In genomic region chr10:76832841-76833240, GRCm38 (mm10) we compare ENCODE assay signal across 22 mouse cellular contexts.
DNase-seq lines count a peak whose midpoint lies in the region; ATAC-seq and TF ChIP-seq lines count a peak whose summit lies in the region.
"Had no signal": no experiment of that assay in that cellular context is flagged by ENCODE, and none has a peak within 500 bp of the region (broad histone marks: within the 10 kb centered on the region; RNA-seq: fewer than 3 reads in every experiment).

No protein-coding gene starts in this region.

- TF ChIP-seq POLR2A in olfactory bulb, adult 2 months (IDR thresholded peaks at IDR 0.05; ENCODE audit: insufficient read depth, low read depth, low read length) = no peak

- H3K4me3 ChIP-seq in neural tube, embryonic 15.5 days (replicated peaks) = no peak overlapping the region
- no peak overlapping the region for H3K4me3 ChIP-seq in olfactory bulb, adult 2 months (ENCODE audit: insufficient read depth, low read depth, low read length)
- H3K4me3 ChIP-seq: embryonic facial prominence, embryonic 10.5 days; embryonic facial prominence, embryonic 12.5 days; forebrain, embryonic 13.5 days; forebrain, embryonic 15.5 days had no signal

- H3K9ac ChIP-seq in neural tube, embryonic 15.5 days (replicated peaks) = no peak overlapping the region
- H3K9ac ChIP-seq: embryonic facial prominence, embryonic 12.5 days; forebrain, embryonic 13.5 days; forebrain, embryonic 15.5 days had no signal

- peak; percentile 66 for DNase-seq in adrenal gland, adult 2 months
- DNase-seq in adrenal gland, adult 18-20 months (ENCODE audit: low spot score in 2 of 2) = no peak
- DNase-seq in adrenal gland, postnatal 10 days = peak; percentile 37
- DNase-seq in adrenal gland, postnatal 4 days (ENCODE audit: low spot score in 2 of 2) = no peak
- no peak for DNase-seq in neural tube, embryonic 10.5 days (ENCODE audit: extremely low spot score, low spot score)
- DNase-seq in kidney, postnatal 36 days = no peak
- DNase-seq: B cell, adult 2 months; cerebellum, adult 11-12 months; cerebellum, adult 2 months; cerebellum, adult 9-10 months; cerebellum, postnatal 10 days; cerebellum, postnatal 25 days had no signal

- H3K4me2 ChIP-seq in neural tube, embryonic 15.5 days = no peak overlapping the region
- H3K4me2 ChIP-seq: embryonic facial prominence, embryonic 12.5 days; forebrain, embryonic 13.5 days; forebrain, embryonic 15.5 days had no signal

- TF ChIP-seq CTCF in olfactory bulb, adult 2 months (IDR thresholded peaks at IDR 0.05; ENCODE audit: insufficient read depth, low read depth, low read length) = no peak

- ATAC-seq in neural tube, embryonic 15.5 days (ENCODE audit: low FRiP score) = no peak
- ATAC-seq: activated CD4-positive, CD25-positive, alpha-beta regulatory T cell, adult 4 months; CD4-positive, CD25-positive, alpha-beta regulatory T cell, adult 4 months; forebrain, embryonic 13.5 days; forebrain, embryonic 15.5 days; Patski had no signal

- no peaks in the 10 kb centered on the region for H3K27me3 ChIP-seq in neural tube, embryonic 15.5 days (replicated peaks)
- H3K27me3 ChIP-seq: embryonic facial prominence, embryonic 12.5 days; forebrain, embryonic 13.5 days; forebrain, embryonic 15.5 days; Patski had no signal

- WGBS in neural tube, embryonic 15.5 days = 73% methylated on average over 1 of the region's 1 CpGs
- 25% methylated on average over 1 of the region's 1 CpGs for WGBS in olfactory bulb, adult 2 months

- H3K36me3 ChIP-seq in neural tube, embryonic 15.5 days = no peaks in the 10 kb centered on the region
- H3K36me3 ChIP-seq: embryonic facial prominence, embryonic 10.5 days; forebrain, embryonic 15.5 days; G1E had no signal

- no peaks in the 10 kb centered on the region for H3K9me3 ChIP-seq in neural tube, embryonic 15.5 days (replicated peaks)
- H3K9me3 ChIP-seq: embryonic facial prominence, embryonic 12.5 days; forebrain, embryonic 13.5 days; forebrain, embryonic 15.5 days; G1E had no signal

- H3K4me1 ChIP-seq in neural tube, embryonic 15.5 days = no peaks in the 10 kb centered on the region
- H3K4me1 ChIP-seq in olfactory bulb, adult 2 months (ENCODE audit: control insufficient read depth, insufficient read depth, low read length) = peaks cover 47% of the 10 kb centered on the region
- H3K4me1 ChIP-seq: embryonic facial prominence, embryonic 12.5 days; forebrain, embryonic 13.5 days had no signal

- H3K27ac ChIP-seq in neural tube, embryonic 15.5 days (replicated peaks) = 0 out of 2 replicates have a peak overlapping the region, but pooled peaks have one; percentile 37
- H3K27ac ChIP-seq in olfactory bulb, adult 2 months (ENCODE audit: insufficient read depth, low read depth, low read length) = 0 out of 2 replicates have a peak overlapping the region, but pooled peaks have one; percentile 32
- H3K27ac ChIP-seq: embryonic facial prominence, embryonic 10.5 days; embryonic facial prominence, embryonic 12.5 days; forebrain, embryonic 13.5 days; forebrain, embryonic 15.5 days had no signal

Comparison
In these comparisons a context has a peak if more than half of its experiments do, and no peak if none do; other contexts are left out.
1. DNase-seq: peak in adrenal gland, adult 2 months (single experiment) and adrenal gland, postnatal 10 days (single experiment); none in adrenal gland, adult 18-20 months (0 of 2), adrenal gland, postnatal 4 days (0 of 2), neural tube, embryonic 10.5 days (single experiment) and kidney, postnatal 36 days (0 of 2).